Mouse (Mus musculus) hindbrain, postnatal 0 days (tissue): ENCODE data around the gene Flot1. TPM values are rescaled to one million over a fixed set of nuclear protein-coding genes. Genes with fewer than 3 reads are reported as not detected.

Experiments
- ATAC-seq: fragments of 200-750 bp; cut with Nextera tagmentation; 2 replicates; pipeline ENCODE4 v1.8.0; 2017; ENCODE audit warnings: mild to moderate bottlenecking, moderate TSS enrichment, moderate library complexity
- DNase-seq: peaks from one replicate; pipeline ENCODE4 v3.0.0-alpha.2; 2015; ENCODE audit warnings: low spot score
- H3K27ac ChIP-seq: fragments of 300-500 bp; sonication (generic); 2 replicates; pipeline ENCODE4 v1.5.1; 2014; ENCODE audit warnings: mild to moderate bottlenecking
- H3K27me3 ChIP-seq: fragments of 300-500 bp; sonication (generic); 2 replicates; pipeline ENCODE4 v1.6.1; 2014; ENCODE audit warnings: low read length, mixed read lengths; ENCODE audit not compliant: insufficient read depth
- H3K36me3 ChIP-seq: fragments of 300-500 bp; sonication (generic); 2 replicates; pipeline ENCODE4 v1.6.1; 2014; ENCODE audit warnings: low read length, mixed read lengths; ENCODE audit not compliant: insufficient read depth
- H3K4me1 ChIP-seq: fragments of 300-500 bp; sonication (generic); 2 replicates; pipeline ENCODE4 v1.6.1; 2014; ENCODE audit warnings: antibody characterized with exemption, low read length, mixed read lengths; ENCODE audit not compliant: insufficient read depth
- H3K4me2 ChIP-seq: fragments of 300-500 bp; sonication (generic); 2 replicates; pipeline ENCODE4 v1.6.1; 2014; ENCODE audit warnings: low read depth, mild to moderate bottlenecking, low read length, moderate library complexity, mixed read lengths
- H3K4me3 ChIP-seq: fragments of 300-500 bp; sonication (generic); 2 replicates; pipeline ENCODE4 v1.5.1; 2014; ENCODE audit warnings: low read length
- H3K9ac ChIP-seq: fragments of 300-500 bp; sonication (generic); replicated peaks from 2 replicates; pipeline ENCODE4 v1.6.1; 2014; ENCODE audit warnings: mild to moderate bottlenecking, low read length, moderate library complexity, mixed read lengths
- H3K9me3 ChIP-seq: fragments of 300-500 bp; sonication (generic); 2 replicates; pipeline ENCODE4 v1.6.1; 2016; ENCODE audit warnings: low read length, mixed read lengths
- CTCF ChIP-seq: IDR thresholded peaks from 2 replicates; pipeline ENCODE4 v1.5.1; 2016; ENCODE audit warnings: antibody characterized with exemption, control low read depth, low read depth
- WGBS: fragments of 180-500 bp; shearing (Covaris S2); extraction: QIAGEN DNeasy Blood & Tissue Kit; methylation state at CpG from one replicate; pipeline ENCODE4 v1.1.7; 2014; 5-methylcytosine and 5-hydroxymethylcytosine counted together
- polyA plus RNA-seq: library from polyadenylated mRNA; unstranded; fragments of >200 nt; fragmentation: Nextera tagmentation; extraction: Ambion mirVana; gene quantifications from 2 replicates; pipeline ENCODE4 v1.2.1, GENCODE M21; 2015
- total RNA-seq: library from RNA; depleted of rRNA; stranded (reverse); fragments of >200 nt; gene quantifications from 2 replicates; pipeline ENCODE4 v1.2.3, GENCODE M21; 2014

Flot1 gene
- total and polyA plus RNA-seq, 2 experiments from 2014 or later, result 142 to 162 TPM

DNA sequence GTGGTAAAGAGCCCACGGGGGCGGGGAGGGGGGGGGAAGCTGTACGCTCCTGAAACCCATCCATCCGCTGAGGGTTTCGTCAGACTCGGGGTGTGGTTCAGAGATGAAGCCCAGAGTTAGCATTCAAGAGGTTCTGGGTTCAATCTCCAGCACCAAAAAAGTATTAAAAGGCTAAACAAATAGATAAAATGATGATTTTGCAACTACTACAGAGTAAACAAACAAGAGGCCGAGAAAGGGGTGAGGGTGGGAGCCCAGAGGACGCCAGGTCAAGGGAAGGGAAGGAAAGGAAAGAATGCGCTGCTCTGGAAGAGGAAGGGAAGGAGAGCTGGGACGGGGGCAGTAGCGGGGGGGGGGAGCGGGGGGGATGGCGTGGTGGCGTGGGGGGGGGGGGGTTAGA lies 6.3 kb upstream of the Flot1 start:
- DNase-seq (no peak), ATAC-seq (no peak)
- Histone ChIP-seq H3K27me3 (no peaks in the 10 kb centered on the region), H3K36me3 (no peaks in the 10 kb centered on the region), H3K9ac (no peak overlapping the region), H3K4me2 (no peak overlapping the region), H3K27ac (no peak overlapping the region), H3K4me1 (peaks cover 4% of the 10 kb centered on the region; the same call in 1 of the 2 replicates), H3K9me3 (no peaks in the 10 kb centered on the region), H3K4me3 (no peak overlapping the region)
- no peak for TF ChIP-seq CTCF
- 47% methylated on average over 8 of the region's 14 CpGs for WGBS

DNA sequence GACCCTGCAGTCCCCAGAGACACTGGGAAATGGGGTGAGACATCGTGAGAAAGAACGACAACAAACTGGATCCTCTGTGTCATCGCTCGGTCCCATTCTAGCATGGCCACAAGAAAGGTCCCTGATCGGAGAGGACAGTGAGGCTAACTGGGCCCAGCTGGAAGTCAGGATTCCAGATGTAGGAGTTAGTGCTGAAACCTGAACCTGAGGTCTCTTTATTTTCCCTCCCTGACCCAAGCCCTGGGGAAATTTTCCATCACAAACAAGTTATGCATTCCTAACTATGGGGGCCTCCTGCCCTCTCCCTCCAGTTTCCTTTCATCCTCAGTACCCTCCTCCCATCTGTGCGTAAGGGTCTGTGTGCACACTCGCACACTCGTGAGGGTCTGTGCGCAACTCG lies 5.8 kb upstream of the Flot1 start:
- peaks cover 4% of the 10 kb centered on the region for H3K4me1 ChIP-seq
- 58% methylated on average over 10 of the region's 10 CpGs for WGBS
- H3K4me2 ChIP-seq, result no peak overlapping the region
- no peaks in the 10 kb centered on the region for H3K9me3 ChIP-seq
- TF ChIP-seq CTCF, result no peak
- no peak overlapping the region for H3K9ac ChIP-seq
- DNase-seq, result no peak
- H3K27ac ChIP-seq, result no peak overlapping the region
- no peaks in the 10 kb centered on the region for H3K36me3 ChIP-seq
- no peak overlapping the region for H3K4me3 ChIP-seq
- no peak for ATAC-seq
- no peaks in the 10 kb centered on the region for H3K27me3 ChIP-seq

DNA sequence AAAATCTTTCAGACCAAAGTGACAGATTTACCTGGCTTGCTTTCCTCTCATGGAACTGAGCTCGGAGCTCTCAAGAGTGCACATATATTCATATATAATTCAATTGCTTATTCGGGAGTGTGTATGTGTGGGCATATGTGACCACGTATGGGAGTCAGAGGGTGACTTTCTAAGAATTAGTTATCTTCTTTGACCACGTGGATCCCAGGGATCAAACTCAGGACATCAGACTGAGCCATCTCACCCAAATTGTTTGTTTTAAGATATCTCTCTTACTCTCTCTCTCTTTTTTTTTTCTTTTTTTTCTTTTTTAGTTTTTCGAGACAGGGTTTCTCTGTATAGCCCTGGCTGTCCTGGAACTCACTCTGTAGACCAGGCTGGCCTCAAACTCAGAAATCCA lies 2.9 kb upstream of the Flot1 start:
- WGBS, result 84% methylated on average over 5 of the region's 5 CpGs

DNA sequence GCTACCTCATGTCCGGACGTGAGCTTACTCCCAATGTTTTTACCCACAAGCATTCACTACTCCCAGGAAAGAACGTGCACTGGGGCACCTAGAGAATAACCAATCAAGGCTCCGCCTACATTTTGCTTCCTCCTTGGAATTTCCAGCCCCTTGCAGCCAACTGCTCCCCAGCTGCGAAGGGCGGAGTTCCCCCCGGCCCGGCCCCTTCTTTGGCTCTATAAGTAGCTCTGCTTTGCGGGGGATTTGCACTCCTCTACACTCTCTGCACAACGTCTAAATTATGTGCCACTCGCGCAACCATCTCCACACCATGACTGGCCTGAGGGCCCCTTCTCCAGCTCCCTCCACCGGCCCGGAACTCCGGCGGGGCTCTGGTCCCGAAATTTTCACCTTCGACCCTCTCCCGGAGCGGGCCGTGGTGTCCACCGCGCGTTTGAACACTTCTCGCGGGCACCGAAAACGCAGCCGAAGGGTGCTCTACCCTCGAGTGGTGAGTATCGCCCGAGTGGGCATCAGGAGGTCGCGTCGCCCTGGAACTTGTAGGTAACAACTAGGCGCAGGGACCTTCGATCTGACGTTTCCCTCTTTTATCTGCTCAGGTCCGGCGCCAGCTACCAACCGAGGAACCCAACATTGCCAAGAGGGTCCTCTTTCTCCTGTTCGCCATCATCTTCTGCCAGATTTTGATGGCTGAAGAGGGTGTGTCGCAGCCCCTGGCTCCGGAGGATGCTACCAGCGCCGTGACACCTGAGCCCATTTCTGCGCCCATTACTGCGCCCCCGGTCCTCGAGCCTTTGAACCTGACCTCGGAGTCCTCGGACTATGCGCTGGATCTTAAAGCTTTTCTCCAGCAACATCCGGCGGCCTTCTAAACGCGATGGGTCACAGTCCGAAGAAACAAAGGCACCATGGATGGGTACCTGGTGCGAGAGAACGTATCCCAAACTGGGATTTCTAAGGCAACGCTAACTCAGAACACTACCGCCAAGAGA lies 1.3 kb upstream of the Flot1 start, which contains the start of gene Ier3:
Gene Ier3 (plus strand): TSS at position 246 of the 992 bp plus-strand sequence.
- Histone ChIP-seq H3K27ac (peak within 1 kb of the TSS; percentile 82), H3K36me3 (0 out of 2 replicates have a peak, but pooled peaks cover 5% of the 10 kb centered on the region), H3K9ac (peak within 1 kb of the TSS; percentile 77), H3K4me1 (peaks cover 4% of the 10 kb centered on the region), H3K4me2 (peak within 1 kb of the TSS; percentile 91), H3K9me3 (no peaks in the 10 kb centered on the region), H3K27me3 (no peaks in the 10 kb centered on the region), H3K4me3 (peak within 1 kb of the TSS; percentile 70)
- TF ChIP-seq CTCF, result no peak
- WGBS, result under 1% methylated on average over 62 of the region's 62 CpGs
- DNase-seq, result peak; percentile 80
- peak; percentile 36; the same call in 1 of the 2 replicates for ATAC-seq

More for the DNA sequence above, 2.9 kb upstream of the Flot1 start:
- Histone ChIP-seq H3K9me3 (no peaks in the 10 kb centered on the region), H3K27me3 (no peaks in the 10 kb centered on the region), H3K36me3 (no peaks in the 10 kb centered on the region), H3K4me2 (no peak overlapping the region), H3K27ac (no peak overlapping the region), H3K9ac (no peak overlapping the region), H3K4me3 (no peak overlapping the region), H3K4me1 (peaks cover 4% of the 10 kb centered on the region)
- TF ChIP-seq CTCF, result no peak
- ATAC-seq (no peak), DNase-seq (no peak)

DNA sequence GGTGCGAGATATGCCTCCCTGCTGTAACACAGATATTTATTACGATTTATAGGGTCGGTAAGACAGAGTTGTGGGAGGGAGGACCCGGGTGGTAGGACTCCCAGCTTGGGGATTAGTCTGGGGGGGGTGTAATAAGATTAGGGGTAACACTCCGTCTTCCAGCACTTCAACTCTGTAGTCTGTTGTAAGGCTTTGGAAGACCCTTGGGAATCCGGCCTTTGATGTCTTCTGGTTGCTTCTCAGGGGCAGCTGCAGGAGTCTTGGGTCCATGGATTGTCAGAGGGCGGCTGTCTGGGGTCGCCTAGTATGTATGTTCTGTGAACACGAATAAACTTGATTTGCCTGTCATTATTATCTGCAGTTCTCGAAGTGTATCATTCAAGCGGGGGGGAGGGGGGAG lies 466 bp upstream of the Flot1 start:
- no peaks in the 10 kb centered on the region for H3K9me3 ChIP-seq
- TF ChIP-seq CTCF, result no peak
- H3K36me3 ChIP-seq, result 0 out of 2 replicates have a peak, but pooled peaks cover 5% of the 10 kb centered on the region
- DNase-seq, result peak; percentile 53
- peaks cover 4% of the 10 kb centered on the region for H3K4me1 ChIP-seq
- peak overlapping the region; percentile 70 for H3K4me3 ChIP-seq
- no peak; the same call in 1 of the 2 replicates for ATAC-seq
- H3K4me2 ChIP-seq, result peak overlapping the region; percentile 91
- WGBS, result 2% methylated on average over 11 of the region's 11 CpGs
- H3K27ac ChIP-seq, result peak overlapping the region; percentile 82
- H3K9ac ChIP-seq, result peak overlapping the region; percentile 77
- no peaks in the 10 kb centered on the region for H3K27me3 ChIP-seq

DNA sequence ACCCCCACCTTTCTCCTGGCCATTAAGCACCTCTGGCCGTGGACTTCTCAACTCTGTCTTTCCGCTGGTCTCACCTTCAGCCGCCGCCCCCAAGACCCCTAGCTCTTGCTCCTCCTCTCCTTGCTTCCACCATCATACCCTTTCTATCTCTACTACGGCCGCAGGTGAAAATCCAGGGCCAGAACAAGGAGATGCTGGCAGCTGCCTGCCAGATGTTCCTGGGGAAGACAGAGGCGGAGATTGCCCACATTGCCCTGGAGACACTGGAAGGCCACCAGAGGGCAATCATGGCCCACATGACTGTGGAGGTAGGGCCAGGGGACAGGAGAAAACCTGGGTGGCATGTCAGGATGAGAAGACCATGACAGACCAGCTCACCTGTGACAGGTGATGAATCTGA lies 1.4 kb downstream of the Flot1 start:
- TF ChIP-seq CTCF, result peak; percentile 47
- 0 out of 2 replicates have a peak, but pooled peaks cover 5% of the 10 kb centered on the region for H3K36me3 ChIP-seq
- peaks cover 4% of the 10 kb centered on the region for H3K4me1 ChIP-seq
- peak overlapping the region; percentile 91 for H3K4me2 ChIP-seq
- no peaks in the 10 kb centered on the region for H3K27me3 ChIP-seq
- DNase-seq (no peak), ATAC-seq (no peak)
- H3K9ac ChIP-seq, result peak overlapping the region; percentile 77; the same call in 1 of the 2 replicates
- no peaks in the 10 kb centered on the region for H3K9me3 ChIP-seq
- peak overlapping the region; percentile 70 for H3K4me3 ChIP-seq
- 0 out of 2 replicates have a peak overlapping the region, but pooled peaks have one; percentile 82 for H3K27ac ChIP-seq
- WGBS, result 69% methylated on average over 7 of the region's 7 CpGs
